Mouse (Mus musculus) forebrain, embryonic 13.5 days (tissue): ENCODE results near the gene Gpr156. TPM values are rescaled to one million over a fixed set of nuclear protein-coding genes. Genes with fewer than 3 reads are reported as not detected.

ENCODE experiments used
- ATAC-seq: fragments of 200-750 bp; cut with Nextera tagmentation; 2 replicates; pipeline ENCODE4 v1.8.0; 2017
- H3K27ac ChIP-seq: fragments of 300-500 bp; sonication (generic); 2 replicates; pipeline ENCODE4 v1.5.1; 2015; ENCODE audit warnings: inconsistent platforms, mild to moderate bottlenecking, moderate library complexity
- H3K27me3 ChIP-seq: fragments of 300-500 bp; sonication (generic); 2 replicates; pipeline ENCODE4 v1.6.1; 2015; ENCODE audit warnings: mild to moderate bottlenecking, inconsistent platforms
- H3K36me3 ChIP-seq: fragments of 300-500 bp; sonication (generic); 2 replicates; pipeline ENCODE4 v1.6.1; 2015; ENCODE audit warnings: mild to moderate bottlenecking, inconsistent platforms; ENCODE audit not compliant: poor library complexity, severe bottlenecking
- H3K4me1 ChIP-seq: fragments of 300-500 bp; sonication (generic); 2 replicates; pipeline ENCODE4 v1.6.1; 2015; ENCODE audit warnings: inconsistent platforms
- H3K4me2 ChIP-seq: fragments of 300-500 bp; sonication (generic); 2 replicates; pipeline ENCODE4 v1.6.1; 2015; ENCODE audit warnings: inconsistent platforms, mild to moderate bottlenecking, moderate library complexity
- H3K4me3 ChIP-seq: fragments of 300-500 bp; sonication (generic); 2 replicates; pipeline ENCODE4 v1.5.1; 2015; ENCODE audit warnings: mild to moderate bottlenecking, inconsistent platforms
- H3K9ac ChIP-seq: fragments of 300-500 bp; sonication (generic); 2 replicates; pipeline ENCODE4 v1.6.1; 2015; ENCODE audit warnings: mild to moderate bottlenecking, inconsistent platforms
- H3K9me3 ChIP-seq: fragments of 300-500 bp; sonication (generic); replicated peaks from 2 replicates; pipeline ENCODE4 v1.6.1; 2016; ENCODE audit warnings: inconsistent platforms
- WGBS: fragments of 180-500 bp; shearing (Covaris S2); methylation state at CpG from one replicate; pipeline ENCODE4 v1.1.7; 2015; 5-methylcytosine and 5-hydroxymethylcytosine counted together
- polyA plus RNA-seq: library from polyadenylated mRNA; unstranded; fragments of >200 nt; fragmentation: Nextera tagmentation; extraction: Ambion mirVana; gene quantifications from 2 replicates; pipeline ENCODE4 v1.2.1, GENCODE M21; 2015

Gene Gpr156
- polyA plus RNA-seq, 1 experiment from 2014 or later: 5.5 TPM

- no peak for ATAC-seq
These were observed 78.4 kb downstream of the Gpr156 start for GRCm38 (mm10) chr16:37994647-37995046.

GRCm38 (mm10) chr16:37997771-37998170 is 81.5 kb downstream of the Gpr156 start:
- no peak for ATAC-seq

More at GRCm38 (mm10) chr16:37994647-37995046, 78.4 kb downstream of the Gpr156 start:
- Histone ChIP-seq H3K27ac (no peak overlapping the region; the same call in 1 of the 2 replicates), H3K9me3 (no peaks in the 10 kb centered on the region), H3K36me3 (no peaks in the 10 kb centered on the region), H3K4me3 (no peak overlapping the region), H3K4me1 (peaks cover 30% of the 10 kb centered on the region), H3K27me3 (no peaks in the 10 kb centered on the region), H3K9ac (no peak overlapping the region), H3K4me2 (no peak overlapping the region)
- 20% methylated on average over 12 of the region's 12 CpGs for WGBS

GRCm38 (mm10) chr16:37999762-38000161 is 83.5 kb downstream of the Gpr156 start:
- H3K27ac ChIP-seq: peak overlapping the region; percentile 89
- H3K4me3 ChIP-seq: no peak overlapping the region
- 48% methylated on average over 1 of the region's 1 CpGs for WGBS
- H3K27me3 ChIP-seq: no peaks in the 10 kb centered on the region
- no peak overlapping the region for H3K9ac ChIP-seq
- no peak overlapping the region for H3K4me2 ChIP-seq
- H3K4me1 ChIP-seq: peaks cover 31% of the 10 kb centered on the region
- peaks cover 6% of the 10 kb centered on the region; the same call in 1 of the 2 replicates for H3K36me3 ChIP-seq
- no peaks in the 10 kb centered on the region for H3K9me3 ChIP-seq
- peak; percentile 41 for ATAC-seq

More at GRCm38 (mm10) chr16:37997771-37998170, 81.5 kb downstream of the Gpr156 start:
- no peak overlapping the region for H3K4me3 ChIP-seq
- H3K4me1 ChIP-seq: peaks cover 39% of the 10 kb centered on the region
- 82% methylated on average over 4 of the region's 4 CpGs for WGBS
- no peak overlapping the region for H3K9ac ChIP-seq
- no peak overlapping the region for H3K4me2 ChIP-seq
- no peaks in the 10 kb centered on the region for H3K27me3 ChIP-seq
- H3K9me3 ChIP-seq: no peaks in the 10 kb centered on the region
- H3K36me3 ChIP-seq: no peaks in the 10 kb centered on the region
- no peak overlapping the region for H3K27ac ChIP-seq

- Histone ChIP-seq H3K4me1 (peaks cover 28% of the 10 kb centered on the region), H3K4me2 (0 out of 2 replicates have a peak overlapping the region, but pooled peaks have one; percentile 8), H3K9ac (no peak overlapping the region; the same call in 1 of the 2 replicates), H3K4me3 (no peak overlapping the region), H3K27ac (peak overlapping the region; percentile 89), H3K27me3 (no peaks in the 10 kb centered on the region), H3K9me3 (no peaks in the 10 kb centered on the region), H3K36me3 (peaks cover 10% of the 10 kb centered on the region; the same call in 1 of the 2 replicates)
- 1% methylated on average over 7 of the region's 7 CpGs for WGBS
- peak; percentile 74 for ATAC-seq
These were observed 83.9 kb downstream of the Gpr156 start for GRCm38 (mm10) chr16:38000178-38000577.

- Histone ChIP-seq H3K9me3 (no peaks in the 10 kb centered on the region), H3K4me1 (peaks cover 28% of the 10 kb centered on the region), H3K9ac (no peak overlapping the region), H3K4me3 (no peak overlapping the region), H3K4me2 (no peak overlapping the region), H3K36me3 (peaks cover 15% of the 10 kb centered on the region; the same call in 1 of the 2 replicates), H3K27me3 (no peaks in the 10 kb centered on the region), H3K27ac (no peak overlapping the region)
- ATAC-seq: no peak
- WGBS: 40% methylated on average over 2 of the region's 2 CpGs
These were observed 85.5 kb downstream of the Gpr156 start for GRCm38 (mm10) chr16:38001766-38002165.

- Histone ChIP-seq H3K9ac (no peak overlapping the region), H3K27ac (no peak overlapping the region), H3K4me2 (no peak overlapping the region), H3K27me3 (no peaks in the 10 kb centered on the region), H3K4me1 (peaks cover 28% of the 10 kb centered on the region), H3K9me3 (no peaks in the 10 kb centered on the region), H3K4me3 (no peak overlapping the region), H3K36me3 (peaks cover 15% of the 10 kb centered on the region; the same call in 1 of the 2 replicates)
- no peak for ATAC-seq
- WGBS: 87% methylated on average over 3 of the region's 3 CpGs
These were observed 86.2 kb downstream of the Gpr156 start for GRCm38 (mm10) chr16:38002485-38002884.

- Histone ChIP-seq H3K27me3 (no peaks in the 10 kb centered on the region), H3K4me2 (no peak overlapping the region), H3K9me3 (no peaks in the 10 kb centered on the region), H3K9ac (no peak overlapping the region), H3K36me3 (peaks cover 15% of the 10 kb centered on the region; the same call in 1 of the 2 replicates), H3K4me3 (no peak overlapping the region), H3K27ac (no peak overlapping the region), H3K4me1 (peaks cover 27% of the 10 kb centered on the region)
- 90% methylated on average over 17 of the region's 17 CpGs for WGBS
- no peak for ATAC-seq
These were observed 88.3 kb downstream of the Gpr156 start for GRCm38 (mm10) chr16:38004486-38005020.

GRCm38 (mm10) chr16:38005471-38005870 is 89.2 kb downstream of the Gpr156 start:
- H3K9me3 ChIP-seq: no peaks in the 10 kb centered on the region
- H3K4me2 ChIP-seq: no peak overlapping the region
- no peak for ATAC-seq
- peaks cover 18% of the 10 kb centered on the region for H3K4me1 ChIP-seq
- H3K9ac ChIP-seq: no peak overlapping the region
- H3K36me3 ChIP-seq: peaks cover 15% of the 10 kb centered on the region; the same call in 1 of the 2 replicates
- no peak overlapping the region for H3K4me3 ChIP-seq
- 90% methylated on average over 10 of the region's 10 CpGs for WGBS
- no peak overlapping the region for H3K27ac ChIP-seq
- no peaks in the 10 kb centered on the region for H3K27me3 ChIP-seq

- no peaks in the 10 kb centered on the region for H3K27me3 ChIP-seq
- H3K9me3 ChIP-seq: no peaks in the 10 kb centered on the region
- H3K4me1 ChIP-seq: no peaks in the 10 kb centered on the region
- no peak overlapping the region for H3K4me3 ChIP-seq
- no peak overlapping the region for H3K27ac ChIP-seq
- WGBS: 88% methylated on average over 5 of the region's 5 CpGs
- H3K4me2 ChIP-seq: no peak overlapping the region
- H3K36me3 ChIP-seq: peaks cover 15% of the 10 kb centered on the region; the same call in 1 of the 2 replicates
- H3K9ac ChIP-seq: no peak overlapping the region
- no peak for ATAC-seq
These were observed 92.1 kb downstream of the Gpr156 start for GRCm38 (mm10) chr16:38008371-38008770.

- no peak overlapping the region for H3K27ac ChIP-seq
These were observed 92.9 kb downstream of the Gpr156 start for GRCm38 (mm10) chr16:38009041-38009825.

GRCm38 (mm10) chr16:38011486-38011885 is 95.2 kb downstream of the Gpr156 start:
- Histone ChIP-seq H3K4me3 (no peak overlapping the region), H3K9ac (no peak overlapping the region), H3K27ac (no peak overlapping the region), H3K36me3 (no peaks in the 10 kb centered on the region), H3K27me3 (no peaks in the 10 kb centered on the region), H3K9me3 (no peaks in the 10 kb centered on the region), H3K4me2 (no peak overlapping the region), H3K4me1 (no peaks in the 10 kb centered on the region)
- ATAC-seq: no peak
- WGBS: 93% methylated on average over 13 of the region's 13 CpGs

More at GRCm38 (mm10) chr16:38009041-38009825, 92.9 kb downstream of the Gpr156 start:
- Histone ChIP-seq H3K9me3 (no peaks in the 10 kb centered on the region), H3K27me3 (no peaks in the 10 kb centered on the region), H3K9ac (no peak overlapping the region), H3K36me3 (peaks cover 14% of the 10 kb centered on the region; the same call in 1 of the 2 replicates), H3K4me3 (no peak overlapping the region), H3K4me2 (no peak overlapping the region), H3K4me1 (no peaks in the 10 kb centered on the region)
- WGBS: 92% methylated on average over 14 of the region's 14 CpGs
- no peak for ATAC-seq

GRCm38 (mm10) chr16:38012382-38012781 is 96.1 kb downstream of the Gpr156 start:
- ATAC-seq: no peak
- no peaks in the 10 kb centered on the region for H3K36me3 ChIP-seq
- H3K4me3 ChIP-seq: no peak overlapping the region
- 79% methylated on average over 5 of the region's 5 CpGs for WGBS
- H3K4me1 ChIP-seq: no peaks in the 10 kb centered on the region
- no peaks in the 10 kb centered on the region for H3K9me3 ChIP-seq
- H3K9ac ChIP-seq: no peak overlapping the region
- no peak overlapping the region for H3K27ac ChIP-seq
- no peaks in the 10 kb centered on the region for H3K27me3 ChIP-seq
- H3K4me2 ChIP-seq: no peak overlapping the region
